Mouse (Mus musculus) ES-CJ7 (cell line): Measurements from ENCODE around the gene Akap7.

Experiments used
- DNase-seq: peaks from one replicate; pipeline ENCODE4 v3.0.0; 2011; ENCODE audit warnings: low read depth, low spot score

The Akap7 gene

GRCm38 (mm10) chr10:25140155-25140755 is 167.4 kb downstream of the Akap7 start:
- peak; percentile 66 for DNase-seq

GRCm38 (mm10) chr10:25133581-25133980 is 174.1 kb downstream of the Akap7 start:
- DNase-seq = no peak

- DNase-seq = no peak
These were observed 179.2 kb downstream of the Akap7 start for GRCm38 (mm10) chr10:25128455-25128863.

GRCm38 (mm10) chr10:25126035-25126434 is 181.6 kb downstream of the Akap7 start:
- DNase-seq = no peak

- DNase-seq = no peak
These were observed 186.7 kb downstream of the Akap7 start for GRCm38 (mm10) chr10:25120871-25121554.
